Mouse (Mus musculus): ENCODE measurements around the gene Naxd. TPM values are rescaled to one million over a fixed set of nuclear protein-coding genes. Genes with fewer than 3 reads are reported as not detected.

Gene Naxd
- total and polyA plus RNA-seq, 3 experiments, result 54.8 to 72.3 TPM; not detected in 1

DNA sequence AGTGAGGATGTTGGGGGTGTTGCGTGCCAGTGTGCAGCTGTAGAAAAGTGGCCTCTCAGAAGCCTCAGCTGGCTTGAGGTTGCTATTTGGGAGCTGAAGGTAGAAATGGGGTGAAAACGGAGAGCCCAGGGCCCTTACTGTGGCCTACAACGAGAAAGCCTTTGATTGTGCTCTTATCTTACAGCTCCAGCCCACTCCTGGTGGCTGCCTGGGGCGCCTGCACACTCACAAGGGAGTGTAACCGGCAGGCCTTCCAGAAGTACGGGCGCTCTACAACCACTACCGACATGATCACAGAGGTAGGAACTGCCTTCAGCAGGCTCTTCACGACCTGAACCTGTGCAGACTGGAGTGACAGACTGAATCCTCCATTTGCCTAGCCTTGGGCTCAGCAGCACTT, 15.4 kb downstream of the Naxd start (continued):
- TF ChIP-seq TCF12 (IDR thresholded peaks at IDR 0.05; ENCODE audit: low read depth, low read length) (peak; percentile 60; the same call in 1 of the 2 replicates), JUND (IDR thresholded peaks at IDR 0.05; ENCODE audit: low read depth, low read length) (no peak)

DNA sequence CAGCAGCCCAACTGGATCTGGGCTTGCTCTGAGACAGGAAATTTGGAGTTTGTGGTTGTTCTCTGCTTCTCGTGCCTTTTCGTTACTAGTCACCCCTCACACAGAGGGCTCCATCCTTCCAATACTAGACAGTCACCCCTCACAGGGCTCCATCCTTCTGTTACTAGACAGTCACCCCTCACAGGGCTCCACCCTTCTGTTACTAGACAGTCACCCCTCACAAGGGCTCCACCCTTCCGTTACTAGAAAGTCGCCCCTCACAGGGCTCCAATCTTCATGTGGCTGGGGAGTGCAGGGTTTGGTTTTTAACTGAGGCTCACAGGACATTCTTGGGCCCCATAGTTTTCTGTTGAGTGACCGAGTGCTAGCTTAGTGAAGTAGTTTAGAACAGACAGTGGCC, 15.9 kb downstream of the Naxd start:
- Histone ChIP-seq H3K4me3 (ENCODE audit: control insufficient read depth in 1 of 2, insufficient read depth in 1 of 2, low read depth in 2 of 2, low read length in 2 of 2) (no peak overlapping the region), H3K27ac (ENCODE audit: control insufficient read depth, low read depth, low read length) (peak overlapping the region; percentile 43; the same call in 1 of the 2 replicates), H3K4me1 (ENCODE audit: control insufficient read depth in 1 of 2, insufficient read depth in 2 of 2, low read length in 2 of 2) (peaks cover 0 to 22% of the 10 kb centered on the region in 2 experiments; a peak in 2 of 4 replicates), H3K9ac (ENCODE audit: control insufficient read depth, low read depth, low read length, poor library complexity, severe bottlenecking) (no peak overlapping the region), H3K79me2 (ENCODE audit: control insufficient read depth, insufficient read depth, low read length, poor library complexity) (no peaks in the 10 kb centered on the region), H3K36me3 (ENCODE audit: control insufficient read depth in 1 of 2, insufficient read depth in 2 of 2, low read length in 2 of 2) (peaks cover 6 to 14% of the 10 kb centered on the region in 2 experiments), H3K9me3 (replicated peaks; ENCODE audit: insufficient read depth, low read length) (no peaks in the 10 kb centered on the region), H3K27me3 (ENCODE audit: control insufficient read depth in 1 of 2, insufficient read depth in 2 of 2, low read length in 2 of 2) (no peaks in the 10 kb centered on the region)
- peak in 1 of 2 experiments; percentile 20; a peak in 1 of 4 replicates for TF ChIP-seq POLR2A (IDR thresholded peaks at IDR 0.05; ENCODE audit: control insufficient read depth in 1 of 2, insufficient read depth in 1 of 2, low read depth in 1 of 2, low read length in 2 of 2, poor library complexity in 1 of 2)
- no peak for TF ChIP-seq UBTF (IDR thresholded peaks at IDR 0.05; ENCODE audit: borderline replicate concordance, insufficient read depth, low read depth, low read length)
- no peak for DNase-seq (ENCODE audit: low read depth, low spot score)

DNA sequence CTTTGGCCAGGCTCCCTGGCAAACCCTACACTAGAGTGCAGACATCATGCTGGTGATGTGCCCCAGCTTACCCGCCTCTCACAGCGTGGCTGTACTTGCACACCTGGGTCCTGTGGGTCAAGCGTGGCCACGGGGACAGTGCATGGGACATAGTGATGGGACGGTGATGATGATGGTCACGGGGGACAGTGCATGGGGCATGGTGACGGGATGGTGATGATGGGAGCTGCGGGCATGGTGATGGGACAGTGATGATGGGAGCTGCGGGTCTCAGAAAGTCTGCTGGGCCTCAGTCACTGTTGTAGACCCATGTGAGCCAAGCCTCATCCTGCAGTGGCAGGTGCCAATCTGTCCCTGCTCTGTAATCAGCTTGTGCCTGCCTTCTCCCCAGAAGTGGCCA, 19.0 kb downstream of the Naxd start:
- Histone ChIP-seq H3K4me3 (ENCODE audit: control insufficient read depth in 1 of 2, insufficient read depth in 1 of 2, low read depth in 2 of 2, low read length in 2 of 2) (no peak overlapping the region), H3K27ac (ENCODE audit: control insufficient read depth, low read depth, low read length) (no peak overlapping the region), H3K4me1 (ENCODE audit: control insufficient read depth in 1 of 2, insufficient read depth in 2 of 2, low read length in 2 of 2) (peaks cover 0 to 22% of the 10 kb centered on the region in 2 experiments; a peak in 2 of 4 replicates), H3K36me3 (ENCODE audit: control insufficient read depth in 1 of 2, insufficient read depth in 2 of 2, low read length in 2 of 2) (peaks cover 2 to 14% of the 10 kb centered on the region in 2 experiments), H3K9me3 (replicated peaks; ENCODE audit: insufficient read depth, low read length) (no peaks in the 10 kb centered on the region), H3K27me3 (ENCODE audit: control insufficient read depth in 1 of 2, insufficient read depth in 2 of 2, low read length in 2 of 2) (no peaks in the 10 kb centered on the region), H3K79me2 (ENCODE audit: control insufficient read depth, insufficient read depth, low read length, poor library complexity) (no peaks in the 10 kb centered on the region), H3K9ac (ENCODE audit: control insufficient read depth, low read depth, low read length, poor library complexity, severe bottlenecking) (no peak overlapping the region)
- DNase-seq (ENCODE audit: low read depth, low spot score), result no peak
- TF ChIP-seq HCFC1 (IDR thresholded peaks at IDR 0.05; ENCODE audit: low read depth, low read length) (no peak), POLR2A (IDR thresholded peaks at IDR 0.05; ENCODE audit: control insufficient read depth in 1 of 2, insufficient read depth in 1 of 2, low read depth in 1 of 2, low read length in 2 of 2, poor library complexity in 1 of 2) (no peak), MYB (IDR thresholded peaks at IDR 0.05; ENCODE audit: low read depth, low read length) (no peak)

DNA sequence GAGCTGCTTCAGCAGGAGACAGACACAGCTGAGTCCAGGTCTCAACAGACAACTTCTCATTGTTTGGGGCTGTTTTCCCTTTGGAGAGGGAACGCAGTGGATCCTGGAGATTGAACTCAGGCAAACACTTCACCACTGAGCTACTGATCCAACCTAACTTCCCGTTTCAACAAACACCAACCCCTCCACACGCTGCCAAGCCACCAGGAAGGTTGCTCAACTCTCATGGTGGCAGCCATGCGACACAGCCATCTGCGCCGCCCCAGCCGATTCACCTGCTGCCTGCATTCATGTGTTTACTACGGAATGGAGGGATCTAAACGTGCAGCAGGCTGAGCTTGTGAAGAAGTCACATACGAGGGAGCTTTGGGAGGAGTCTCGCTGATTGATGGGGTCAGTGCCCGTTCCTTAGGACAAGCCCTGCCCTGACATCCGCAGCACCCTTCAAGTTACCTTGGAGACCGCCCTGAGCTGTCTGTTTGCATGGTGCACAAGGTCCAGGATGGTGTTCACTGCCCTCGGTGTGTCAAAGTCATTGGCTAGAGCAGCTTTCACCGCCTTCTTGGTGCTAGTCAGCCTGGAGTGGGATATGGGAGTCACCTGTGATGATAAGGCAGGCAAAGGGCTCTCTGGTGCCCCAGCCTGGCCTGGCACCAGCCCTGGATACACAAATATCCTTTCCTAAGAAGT, 20.2 kb downstream of the Naxd start:
- Histone ChIP-seq H3K4me3 (ENCODE audit: control insufficient read depth in 1 of 2, insufficient read depth in 1 of 2, low read depth in 2 of 2, low read length in 2 of 2) (no peak overlapping the region), H3K4me1 (ENCODE audit: control insufficient read depth in 1 of 2, insufficient read depth in 2 of 2, low read length in 2 of 2) (peaks cover 0 to 13% of the 10 kb centered on the region in 2 experiments; a peak in 2 of 4 replicates), H3K9me3 (replicated peaks; ENCODE audit: insufficient read depth, low read length) (no peaks in the 10 kb centered on the region), H3K9ac (ENCODE audit: control insufficient read depth, low read depth, low read length, poor library complexity, severe bottlenecking) (no peak overlapping the region), H3K27ac (ENCODE audit: control insufficient read depth, low read depth, low read length) (no peak overlapping the region), H3K79me2 (ENCODE audit: control insufficient read depth, insufficient read depth, low read length, poor library complexity) (no peaks in the 10 kb centered on the region), H3K36me3 (ENCODE audit: control insufficient read depth in 1 of 2, insufficient read depth in 2 of 2, low read length in 2 of 2) (peaks cover 2 to 7% of the 10 kb centered on the region in 2 experiments; a peak in 3 of 4 replicates), H3K27me3 (ENCODE audit: control insufficient read depth in 1 of 2, insufficient read depth in 2 of 2, low read length in 2 of 2) (no peaks in the 10 kb centered on the region)
- DNase-seq (ENCODE audit: low read depth, low spot score), result no peak
- TF ChIP-seq POLR2AphosphoS2 (IDR thresholded peaks at IDR 0.05; ENCODE audit: low read length) (no peak), NRF1 (IDR thresholded peaks at IDR 0.05; ENCODE audit: insufficient read depth, low read depth, low read length, poor library complexity, severe bottlenecking) (no peak), HCFC1 (IDR thresholded peaks at IDR 0.05; ENCODE audit: low read depth, low read length) (no peak), MXI1 (IDR thresholded peaks at IDR 0.05; ENCODE audit: low read depth, low read length) (no peak), CHD1 (IDR thresholded peaks at IDR 0.05; ENCODE audit: low read depth, low read length) (no peak), RCOR1 (IDR thresholded peaks at IDR 0.05; ENCODE audit: low read depth, low read length) (no peak)

Data from MEL (cell line).